Mouse (Mus musculus): ENCODE measurements around the gene Klhl3.

- TF ChIP-seq CTCF (IDR thresholded peaks at IDR 0.05; ENCODE audit: low read depth, low read length) (no peak), POLR2A (IDR thresholded peaks at IDR 0.05; ENCODE audit: insufficient read depth, low read length) (no peak)
Measured at GRCm38 (mm10) chr13:58157036-58157435, 43.6 kb upstream of the Klhl3 start.

All from ES-Bruce4 (cell line).